Mouse (Mus musculus) embryonic facial prominence, embryonic 10.5 days (tissue): ENCODE data around the gene Pqlc2. TPM values are rescaled to one million over a fixed set of nuclear protein-coding genes. Genes with fewer than 3 reads are reported as not detected.

ENCODE experiments used
- microRNA-seq: library from miRNA; unstranded; fragments of <30 nt; microRNA quantifications from one replicate; pipeline ENCODE4, GENCODE M21; 2017
- polyA plus RNA-seq: library from polyadenylated mRNA; unstranded; fragments of >200 nt; fragmentation: Nextera tagmentation; extraction: Ambion mirVana; gene quantifications from 2 replicates; pipeline ENCODE4 v1.2.1, GENCODE M21; 2016

Pqlc2 gene
- polyA plus RNA-seq, 1 experiment from 2014 or later = 17.7 TPM

Small RNA genes lying within 50 kb of the gene (microRNA-seq; reads per million reads assigned to microRNA genes)
- gene Gm24245 (8.8 reads per million, percentile 20 among the genes with 10 or more reads in this experiment), gene Gm25732 (1.2 reads per million)

Other genes with a start within 250 kb of the Pqlc2 start
- 0.23 and 0.26 TPM in 2 replicates for gene Htr6, start 235.1 kb downstream of the Pqlc2 start, polyA plus RNA-seq
- 51.7 and 80.8 TPM in 2 replicates for gene Nbl1, start 217.7 kb downstream of the Pqlc2 start, polyA plus RNA-seq
- 431 and 444 TPM in 2 replicates for gene Minos1, start 179.6 kb downstream of the Pqlc2 start, polyA plus RNA-seq
- 388 and 409 TPM in 2 replicates for gene Capzb, start 117.8 kb downstream of the Pqlc2 start, polyA plus RNA-seq
- 141 and 158 TPM in 2 replicates for gene Akr7a5, start within 50 bp of the Pqlc2 start, polyA plus RNA-seq
- gene Mrto4, start 41.9 kb upstream of the Pqlc2 start, polyA plus RNA-seq = 180 and 187 TPM in 2 replicates
- gene Emc1, start 41.9 kb upstream of the Pqlc2 start, polyA plus RNA-seq = 30.3 and 33.1 TPM in 2 replicates
- 60.5 and 64.9 TPM in 2 replicates for gene Ubr4, start 41.9 kb upstream of the Pqlc2 start, polyA plus RNA-seq
- 4.2 and 4.3 TPM in 2 replicates for gene Iffo2, start 219.8 kb upstream of the Pqlc2 start, polyA plus RNA-seq